Mouse (Mus musculus) 3T3-L1 (cell line): ENCODE data around the gene Topors.
"Not testable (repeated sequence)": the region's sequence is repeated elsewhere in the genome, so short reads cannot be mapped to it uniquely, and the experiment has no call there.

ENCODE experiments used
- DNase-seq: peaks from one replicate; pipeline ENCODE4 v3.0.0-alpha.2; 2015; ENCODE audit warnings: low read depth, low spot score

Topors gene

DNA sequence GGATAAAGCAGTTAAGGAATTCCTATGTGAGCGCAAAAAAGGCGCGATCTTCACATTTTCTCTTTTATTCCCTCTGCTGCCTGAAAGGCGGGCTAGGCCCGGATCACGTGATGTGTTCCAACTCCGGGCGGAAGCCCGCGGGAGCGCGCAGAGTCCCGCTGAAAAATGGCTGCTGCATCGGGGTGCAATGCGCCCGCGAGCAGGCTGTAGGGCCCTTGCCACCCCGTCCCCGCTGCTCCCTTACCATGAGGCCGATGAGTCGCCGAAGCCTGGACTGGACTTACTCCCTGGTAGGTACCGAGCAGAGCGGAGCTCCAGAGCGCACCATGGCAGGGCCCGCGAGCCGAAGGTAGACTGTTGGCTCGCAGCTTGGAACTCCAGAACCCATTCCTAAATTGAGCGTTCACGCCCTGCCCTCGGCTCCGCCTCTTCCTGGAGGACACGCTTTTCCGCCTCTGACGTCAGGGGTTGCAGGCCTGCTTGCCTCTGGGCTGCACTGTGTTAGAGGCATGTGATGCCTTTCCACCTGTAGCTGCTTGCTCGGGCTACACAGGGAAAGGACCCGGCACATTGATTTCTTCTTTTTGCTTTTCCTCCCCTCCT, at the start of gene Topors, which contains the start of gene Smim27:
Topors (minus strand) TSS at position 421 of the 603 bp plus-strand sequence.
Smim27 (plus strand) TSS at position 150 of the 603 bp plus-strand sequence.
- peak; percentile 98 for DNase-seq

DNA sequence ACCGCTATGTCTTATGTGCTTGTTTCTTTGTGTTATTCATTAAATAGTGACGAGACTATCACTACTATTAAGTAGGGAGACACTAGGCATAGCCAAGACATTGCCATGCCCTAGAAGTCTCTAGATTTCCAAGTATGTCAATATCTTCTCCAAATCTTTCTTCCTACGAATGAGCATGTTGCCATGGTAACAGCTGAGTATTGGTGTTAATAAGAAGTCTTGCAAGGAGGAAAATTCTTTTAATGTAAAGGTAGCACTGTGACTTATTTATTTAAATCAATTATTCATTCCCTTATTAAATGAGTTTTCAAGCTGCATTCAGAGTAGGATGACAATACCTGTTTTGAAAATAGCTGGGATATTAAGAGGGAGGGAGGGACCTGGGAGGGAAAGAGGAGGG, 47.8 kb upstream of the Topors start:
- DNase-seq, result no peak

- no peak for DNase-seq
Observed at GRCm38 (mm10) chr4:40313026-40313425, 43.4 kb upstream of the Topors start.

DNA sequence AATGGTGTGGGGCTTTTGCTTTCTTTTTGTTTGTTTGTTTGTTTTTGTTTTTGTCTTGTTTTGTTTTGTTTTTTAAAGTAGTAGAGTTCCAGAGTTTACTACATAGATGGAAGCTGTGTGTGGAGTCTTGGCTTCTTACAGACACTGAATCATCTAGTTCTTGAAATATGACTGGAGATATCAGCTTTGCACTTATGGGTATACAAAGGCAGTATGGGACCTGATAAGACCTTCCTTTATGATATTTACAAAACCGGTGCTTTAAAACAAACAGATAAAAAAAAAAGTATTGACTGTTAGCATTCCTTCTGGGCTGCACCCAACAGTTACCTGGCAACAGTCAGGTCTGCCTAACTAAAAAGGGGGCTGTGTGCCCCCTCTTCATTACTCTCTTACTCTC, 42.6 kb upstream of the Topors start:
- DNase-seq, result no peak

DNA sequence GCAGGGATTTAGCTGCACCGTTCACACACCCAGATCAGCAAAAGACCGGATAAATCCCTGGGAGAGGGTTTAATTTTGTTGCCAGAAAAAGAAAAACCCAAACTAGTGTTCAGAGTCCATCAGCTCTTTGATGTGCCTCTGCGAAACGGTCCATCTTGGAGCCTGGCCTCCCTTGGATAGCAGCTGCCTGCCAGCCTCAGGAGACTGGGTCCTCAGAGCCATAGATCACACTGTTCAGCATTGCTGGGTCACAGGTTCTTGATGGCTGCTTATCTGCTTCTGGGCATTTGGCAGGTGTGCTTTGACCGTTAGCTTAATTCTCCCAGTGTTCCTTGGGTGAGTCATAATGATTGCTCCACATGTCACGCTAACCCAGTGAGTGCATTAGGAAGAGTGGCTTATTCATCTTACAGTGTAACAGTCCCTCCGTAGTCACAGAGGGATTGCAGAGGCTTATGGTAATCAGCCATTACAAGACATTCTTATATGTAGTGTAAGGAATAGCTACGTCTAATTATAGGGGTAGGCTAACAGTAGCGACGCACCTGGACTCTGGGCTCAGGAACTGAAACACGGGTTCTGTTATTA, 41.2 kb upstream of the Topors start:
- peak; percentile 16 for DNase-seq

DNA sequence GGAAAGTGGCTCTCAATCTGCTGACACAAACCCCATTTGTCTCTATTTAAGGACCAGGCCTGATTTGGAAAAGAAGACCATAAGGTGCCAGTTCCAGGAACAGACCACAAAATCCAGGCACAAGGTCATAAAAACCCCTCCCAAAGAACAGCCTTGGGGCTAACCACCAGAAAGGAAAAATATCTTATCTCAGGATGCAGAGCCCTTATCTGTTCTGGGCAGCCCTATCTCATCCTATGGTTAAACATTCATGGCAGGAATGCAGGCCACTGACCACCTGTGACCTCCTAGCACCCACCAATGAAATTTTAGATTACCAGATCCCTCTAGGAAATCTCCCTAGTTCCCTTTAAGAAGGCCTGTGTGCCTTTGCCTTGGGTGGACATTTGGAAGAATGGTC, 40.0 kb upstream of the Topors start:
- no peak for DNase-seq

DNA sequence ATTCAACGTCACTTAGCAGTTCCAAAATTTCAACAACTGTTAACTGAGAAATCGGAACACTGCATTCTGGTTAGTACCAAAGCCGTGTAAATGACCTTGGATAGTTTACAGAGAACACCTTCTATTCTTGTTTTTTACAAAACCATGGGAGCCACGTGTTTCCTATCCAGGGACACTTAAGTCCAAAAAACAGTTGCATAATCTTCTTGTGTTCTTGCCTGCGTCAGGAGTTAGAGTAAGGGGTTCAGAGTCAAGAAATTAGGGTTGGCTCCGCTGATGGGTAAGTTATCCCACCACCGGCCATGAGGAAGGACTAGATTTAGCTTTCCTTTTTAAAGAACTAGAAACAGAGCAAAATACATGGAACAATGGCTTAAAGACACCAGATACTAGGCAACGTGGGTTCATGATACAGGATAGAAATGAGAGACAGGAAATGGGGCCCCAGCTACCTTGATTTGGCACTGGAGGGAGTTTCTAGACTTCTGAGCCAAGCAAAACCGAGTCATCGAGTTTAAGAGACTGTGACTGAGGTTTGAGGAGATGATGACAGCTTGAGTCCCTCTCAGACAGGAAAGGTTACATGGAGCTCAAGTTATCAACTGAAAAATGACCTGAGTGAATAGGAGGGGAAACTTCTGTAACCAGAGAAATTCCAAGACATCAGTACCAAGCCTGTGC, 32.9 kb upstream of the Topors start:
- DNase-seq, result peak; percentile 59

DNA sequence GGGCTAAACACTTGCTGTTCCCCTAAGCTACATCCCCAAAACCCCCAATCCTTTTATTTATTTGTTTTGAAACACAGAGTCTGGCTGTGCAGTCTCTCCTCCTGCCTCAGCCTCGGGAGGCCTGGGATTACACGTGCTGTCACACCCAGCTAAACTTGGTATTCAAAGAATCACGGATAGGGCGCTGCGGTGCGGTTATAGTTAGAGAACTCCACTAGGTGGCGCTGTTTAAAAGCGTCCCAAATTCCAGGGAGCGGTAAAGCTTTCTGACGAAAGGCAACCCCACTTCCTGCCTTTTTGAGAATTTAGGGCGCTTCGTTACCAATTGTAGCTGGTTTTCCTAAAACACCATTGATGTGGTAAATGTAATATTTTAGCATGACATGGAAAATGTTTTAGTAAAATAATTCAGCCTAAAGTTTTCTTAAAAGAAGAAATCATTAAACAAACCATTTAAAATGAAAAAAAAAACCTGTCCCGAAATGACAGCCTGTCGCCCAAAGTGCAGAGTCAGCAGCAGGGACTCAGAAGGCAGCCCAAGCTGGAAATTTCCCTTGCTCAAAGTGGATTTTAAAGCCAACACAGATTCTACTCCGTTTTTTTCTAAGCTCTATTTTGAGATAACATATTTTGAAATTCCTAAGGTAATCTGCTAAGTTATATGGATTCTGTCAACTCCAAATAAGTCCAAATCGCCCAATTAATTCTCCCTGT, 31.6 kb upstream of the Topors start:
- DNase-seq, result peak; percentile 88

DNA sequence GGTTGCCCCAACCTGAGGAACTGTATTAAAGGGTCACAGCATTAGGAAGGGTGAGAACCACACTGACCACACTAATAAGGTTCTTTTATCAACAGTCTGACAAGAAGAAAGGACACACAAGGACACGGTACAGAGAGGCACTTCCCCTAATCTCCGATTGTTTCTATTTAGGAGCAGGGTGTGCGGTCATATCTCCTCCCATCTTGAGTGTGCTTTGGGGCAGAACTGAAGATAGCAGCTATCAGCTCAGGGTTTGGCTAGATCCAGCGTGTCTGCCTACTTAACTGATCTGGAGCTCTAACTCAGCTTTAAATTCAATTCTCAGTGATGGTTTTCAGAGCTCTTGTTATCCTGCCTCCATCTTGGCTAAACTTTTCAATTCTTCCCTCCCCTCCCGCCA, 29.5 kb upstream of the Topors start:
- no peak for DNase-seq

- DNase-seq, result not testable (repeated sequence)
Observed at GRCm38 (mm10) chr4:40291511-40291910, 21.9 kb upstream of the Topors start.

DNA sequence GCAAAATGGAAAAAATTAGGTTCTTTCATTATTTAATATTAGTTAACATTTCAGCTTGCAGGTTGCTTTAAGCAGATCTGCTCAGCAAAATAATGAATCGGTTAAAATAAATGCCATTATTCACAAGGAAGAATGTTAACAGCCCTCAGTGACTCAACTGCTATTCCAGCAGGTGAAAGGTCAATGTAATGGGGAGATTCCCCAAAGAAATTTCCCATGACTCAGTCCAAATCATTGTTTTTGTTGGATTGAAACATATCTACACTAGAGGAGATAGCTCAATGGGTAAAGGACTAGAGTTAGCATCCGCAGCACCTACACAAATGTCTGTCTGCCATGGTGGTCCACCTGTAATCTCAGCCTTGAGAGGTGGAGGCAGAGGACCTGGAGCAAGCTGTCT, 19.4 kb upstream of the Topors start:
- peak; percentile 89 for DNase-seq

- no peak for DNase-seq
Observed at GRCm38 (mm10) chr4:40287415-40287814, 17.8 kb upstream of the Topors start.

GRCm38 (mm10) chr4:40285582-40285981, 15.9 kb upstream of the Topors start:
- peak; percentile 85 for DNase-seq

GRCm38 (mm10) chr4:40279276-40279900, 9.7 kb upstream of the Topors start, which contains the start of gene Ndufb6:
TSS of gene Ndufb6 (minus strand) at chr4:40279421.
- DNase-seq, result peak; percentile 90

DNA sequence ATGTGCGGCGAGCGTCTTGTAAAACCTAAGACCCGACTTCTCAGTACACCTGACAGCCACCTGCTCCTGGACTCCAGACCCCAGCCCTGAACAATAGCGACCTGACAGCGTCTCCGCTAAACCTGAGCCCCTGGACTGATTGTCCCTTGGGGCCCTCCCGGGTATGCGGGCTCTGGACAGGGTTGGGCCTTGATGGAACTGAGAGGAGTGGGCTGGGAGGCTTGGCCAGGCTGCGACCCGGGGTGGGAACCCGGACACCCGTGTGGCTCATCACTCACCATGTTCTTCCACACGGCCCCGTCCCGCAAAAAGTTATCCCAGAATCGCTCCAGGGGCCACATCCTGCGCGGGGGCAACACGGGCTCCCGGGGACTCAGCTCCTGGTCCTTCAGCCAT, 9.2 kb upstream of the Topors start:
- DNase-seq, result peak; percentile 9

- DNase-seq, result no peak
Observed at GRCm38 (mm10) chr4:40268835-40269234, 815 bp downstream of the Topors start.

DNA sequence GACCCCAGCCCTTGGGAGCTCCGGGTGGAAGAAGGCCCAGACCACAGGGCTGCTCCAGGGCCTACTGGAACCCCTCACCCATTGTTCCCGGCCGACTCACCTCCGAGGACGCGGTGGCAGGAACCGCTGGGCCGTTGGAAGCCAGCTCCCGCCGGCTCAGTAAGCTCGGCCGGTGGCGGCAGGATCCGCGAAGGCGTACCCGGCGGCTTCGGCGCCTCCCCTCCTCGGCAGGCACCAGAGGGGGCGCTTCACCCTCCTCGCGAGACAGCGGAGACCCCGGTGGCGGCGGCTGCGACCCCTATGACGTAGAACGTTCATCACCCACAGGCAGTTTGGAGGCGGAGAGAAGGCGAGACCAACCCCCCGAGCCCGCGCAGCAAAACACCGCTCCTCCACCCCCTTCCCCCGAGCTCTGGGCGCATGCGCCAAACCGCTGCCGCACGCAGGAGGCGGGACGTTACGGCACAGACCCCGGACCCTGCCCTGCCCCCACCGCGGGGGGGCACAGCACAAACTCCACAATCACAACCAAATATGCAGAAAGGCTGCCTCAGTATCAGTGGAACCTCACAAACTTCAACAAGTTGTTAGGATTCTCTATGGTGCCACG, 1.3 kb downstream of the Topors start:
- peak; percentile 80 for DNase-seq

- peak; percentile 42 for DNase-seq
Observed at GRCm38 (mm10) chr4:40267681-40268080, 2.0 kb downstream of the Topors start.

GRCm38 (mm10) chr4:40264321-40264720, 5.3 kb downstream of the Topors start:
- no peak for DNase-seq

DNA sequence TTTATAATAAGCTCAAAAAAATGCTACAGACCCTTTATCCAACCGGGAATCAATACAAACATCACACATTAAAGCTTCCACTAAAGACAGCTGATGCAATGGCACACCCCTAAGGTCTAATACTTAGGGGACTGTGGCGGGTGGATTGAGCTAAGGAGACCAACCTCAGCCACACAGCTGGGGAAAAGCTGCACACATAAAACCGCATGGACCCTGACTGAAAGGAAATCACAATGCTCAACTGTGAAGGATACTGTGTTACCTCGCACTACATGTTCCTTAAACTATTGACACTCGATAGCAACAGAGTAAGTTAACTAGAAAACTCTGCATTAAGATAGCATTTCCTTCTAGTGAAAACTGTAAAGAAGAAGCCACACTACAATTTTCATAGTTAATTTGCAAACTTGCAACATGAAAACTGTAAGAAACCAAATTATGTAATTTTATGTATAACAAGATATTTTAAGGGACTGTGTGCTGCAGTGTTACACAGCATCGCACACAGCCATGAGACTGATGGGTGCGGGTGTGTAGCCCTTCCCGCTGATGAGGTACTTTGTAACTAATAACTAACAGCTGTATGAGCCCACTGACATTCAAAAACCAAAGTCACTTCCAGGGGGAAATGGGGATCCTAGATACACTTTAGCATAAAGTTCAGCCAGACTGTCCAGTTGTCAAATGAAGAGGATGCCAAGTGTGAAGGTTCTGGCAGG, 15.1 kb downstream of the Topors start:
- no peak for DNase-seq

GRCm38 (mm10) chr4:40253766-40254165, 15.9 kb downstream of the Topors start:
- peak; percentile 33 for DNase-seq
